Mouse (Mus musculus): Measurements from ENCODE around the gene Tnnt3. TPM values are rescaled to one million over a fixed set of nuclear protein-coding genes. Genes with fewer than 3 reads are reported as not detected.

Gene Tnnt3
- total RNA-seq, 2 experiments from 2014 or later = not detected

Other genes with a start within 250 kb of the Tnnt3 start
- gene Gm2431, start 240.5 kb upstream of the Tnnt3 start, total RNA-seq (2021) = not detected
- gene Gm4559, start 224.5 kb upstream of the Tnnt3 start, total RNA-seq (2021) = not detected
- not detected for gene Krtap5-1, start 201.7 kb upstream of the Tnnt3 start, total RNA-seq (2021)
- gene Krtap5-4, start 195.3 kb upstream of the Tnnt3 start, total RNA-seq (2021) = not detected
- 10 to 100 TPM; 34.2 to 35.7 TPM for gene Ifitm10, start 125.1 kb upstream of the Tnnt3 start, total RNA-seq (2021)
- not detected for gene Gm49369, start 116.2 kb upstream of the Tnnt3 start, total RNA-seq (2021)
- 100 to 1,000 TPM; 289 to 292 TPM for gene Ctsd, start 110.8 kb upstream of the Tnnt3 start, total RNA-seq (2021)
- gene Syt8, start 64.0 kb upstream of the Tnnt3 start, total RNA-seq (2021) = not detected
- gene Tnni2, start 57.0 kb upstream of the Tnnt3 start, total RNA-seq (2021) = not detected
- 1 to 10 TPM; 1.2 to 3.4 TPM for gene Lsp1, start 38.0 kb upstream of the Tnnt3 start, total RNA-seq (2021)
- gene Mrpl23, start 33.9 kb downstream of the Tnnt3 start, total RNA-seq (2021) = 10 to 100 TPM in 1 of 2 experiments, 1 to 10 TPM in 1; 4.8 to 13.8 TPM
- 100 to 1,000 TPM in 1 of 2 experiments, 10 to 100 TPM in 1; 61.7 to 106 TPM for gene Igf2, start 168.0 kb downstream of the Tnnt3 start, total RNA-seq (2021)
- gene Gm49394, start 171.1 kb downstream of the Tnnt3 start, total RNA-seq (2021) = under 1 TPM in 1 of 2 experiments, not detected in 1; 0.32 TPM
- gene Ins2, start 244.5 kb downstream of the Tnnt3 start, total RNA-seq (2021) = not detected